Mouse (Mus musculus) ZHBTc4 (cell line): Measurements from ENCODE around the gene Apoa2.

Experiments
- DNase-seq: peaks from one replicate; pipeline ENCODE4 v3.0.0-alpha.2; 2011; ENCODE audit warnings: low read depth, low spot score

Apoa2 gene

GRCm38 (mm10) chr1:171260316-171260715 is 35.5 kb downstream of the Apoa2 start:
- no peak for DNase-seq

- no peak for DNase-seq
These were observed 37.8 kb downstream of the Apoa2 start for GRCm38 (mm10) chr1:171262594-171263130.

GRCm38 (mm10) chr1:171263185-171263611 is 38.3 kb downstream of the Apoa2 start:
- no peak for DNase-seq

- peak; percentile 71 for DNase-seq
These were observed 39.0 kb downstream of the Apoa2 start for GRCm38 (mm10) chr1:171263666-171264461.

- DNase-seq = no peak
These were observed 41.3 kb downstream of the Apoa2 start for GRCm38 (mm10) chr1:171265971-171266744.

GRCm38 (mm10) chr1:171268341-171268740 is 43.5 kb downstream of the Apoa2 start:
- DNase-seq = no peak

- DNase-seq = peak; percentile 94
These were observed 45.2 kb downstream of the Apoa2 start, which contains the start of gene B4galt3 for GRCm38 (mm10) chr1:171269848-171270572. TSS of gene B4galt3 (plus strand) at chr1:171270328.

GRCm38 (mm10) chr1:171270573-171270900 is 45.7 kb downstream of the Apoa2 start:
- DNase-seq = peak; percentile 51

GRCm38 (mm10) chr1:171271196-171271595 is 46.3 kb downstream of the Apoa2 start:
- DNase-seq = no peak

- no peak for DNase-seq
These were observed 46.8 kb downstream of the Apoa2 start for GRCm38 (mm10) chr1:171271622-171272021.

- no peak for DNase-seq
These were observed 47.2 kb downstream of the Apoa2 start for GRCm38 (mm10) chr1:171272086-171272485.

GRCm38 (mm10) chr1:171274171-171274570 is 49.3 kb downstream of the Apoa2 start:
- no peak for DNase-seq

GRCm38 (mm10) chr1:171275144-171275734 is 50.4 kb downstream of the Apoa2 start:
- DNase-seq = no peak
